Mouse (Mus musculus): Measurements from ENCODE around the gene Slc10a7.

GRCm38 (mm10) chr8:78719279-78720040, 210.3 kb downstream of the Slc10a7 start:
- no peak for TF ChIP-seq CTCF (IDR thresholded peaks at IDR 0.05; ENCODE audit: low read depth, low read length)
- TF ChIP-seq POLR2A (IDR thresholded peaks at IDR 0.05; ENCODE audit: borderline replicate concordance, low read depth, low read length), result no peak
